22 mouse cellular contexts compared by ENCODE assay signal in the genomic region with DNA sequence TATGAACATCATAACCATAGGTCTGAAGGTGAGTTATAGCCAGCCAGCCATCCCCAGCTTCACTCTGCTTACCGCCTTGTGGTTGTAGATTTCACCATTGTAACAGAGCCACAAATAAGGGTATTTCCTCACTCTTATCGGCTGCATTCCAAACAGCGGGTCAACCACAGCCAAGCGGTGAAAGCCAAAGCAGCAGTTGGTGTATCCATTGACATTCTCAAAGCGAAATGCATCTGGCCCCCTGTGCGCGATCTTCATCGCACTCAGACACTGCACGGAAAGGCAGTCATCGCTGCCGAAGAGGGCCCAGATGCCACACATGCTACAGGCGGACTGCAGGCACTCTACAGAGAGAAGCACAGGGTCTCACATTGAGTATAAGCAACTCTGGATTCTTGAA. TPM values are rescaled to one million over a fixed set of nuclear protein-coding genes. Genes with fewer than 3 reads are reported as not detected.
DNase-seq lines count a peak whose midpoint lies in the region; ATAC-seq and TF ChIP-seq lines count a peak whose summit lies in the region.
"Had no signal": no experiment of that assay in that cellular context is flagged by ENCODE, and none has a peak within 500 bp of the region (broad histone marks: within the 10 kb centered on the region; RNA-seq: fewer than 3 reads in every experiment).

No protein-coding gene starts in this region.

- no peak overlapping the region for H3K27ac ChIP-seq in ES-Bruce4 (ENCODE audit: insufficient read depth, low read length)
- H3K27ac ChIP-seq in liver, embryonic 15.5 days (replicated peaks): 0 out of 2 replicates have a peak overlapping the region, but pooled peaks have one; percentile 39
- no peak overlapping the region for H3K27ac ChIP-seq in layer of hippocampus, adult 2 months
- H3K27ac ChIP-seq: gastrocnemius, adult 2 months; heart, adult 2 months; hindbrain, embryonic 10.5 days; hindbrain, postnatal 0 days; midbrain, embryonic 15.5 days; neural tube, embryonic 15.5 days had no signal

- 77% methylated on average over 12 of the region's 12 CpGs for WGBS in liver, embryonic 15.5 days (ENCODE audit: insufficient replicate concordance)

- no peak overlapping the region for H3K9ac ChIP-seq in ES-Bruce4 (ENCODE audit: low read depth, poor library complexity, severe bottlenecking)
- no peak overlapping the region for H3K9ac ChIP-seq in liver, embryonic 15.5 days
- H3K9ac ChIP-seq: midbrain, embryonic 15.5 days; neural tube, embryonic 15.5 days had no signal

- no peak for TF ChIP-seq EP300 in ES-Bruce4 (IDR thresholded peaks at IDR 0.05; ENCODE audit: insufficient read depth, low read depth, low read length)

- H3K9me3 ChIP-seq in ES-Bruce4 (replicated peaks; ENCODE audit: control insufficient read depth, insufficient read depth, low read length, poor library complexity, severe bottlenecking): no peaks in the 10 kb centered on the region
- no peaks in the 10 kb centered on the region for H3K9me3 ChIP-seq in liver, embryonic 15.5 days (replicated peaks)
- H3K9me3 ChIP-seq: hindbrain, embryonic 10.5 days; midbrain, embryonic 15.5 days; neural tube, embryonic 15.5 days had no signal

- ATAC-seq in liver, embryonic 15.5 days (ENCODE audit: insufficient read depth): no peak
- ATAC-seq: hindbrain, postnatal 0 days; midbrain, embryonic 15.5 days; Patski had no signal

- H3K4me3 ChIP-seq in ES-Bruce4 (ENCODE audit: low read depth, low read length): peak overlapping the region; percentile 36
- no peak overlapping the region; the same call in 1 of the 2 replicates for H3K4me3 ChIP-seq in liver, embryonic 15.5 days (replicated peaks)
- H3K4me3 ChIP-seq in layer of hippocampus, adult 2 months: no peak overlapping the region
- H3K4me3 ChIP-seq: gastrocnemius, adult 2 months; heart, adult 2 months; hindbrain, embryonic 10.5 days; midbrain, embryonic 15.5 days; myocyte; neural tube, embryonic 15.5 days had no signal

- TF ChIP-seq CTCF in ES-Bruce4 (IDR thresholded peaks at IDR 0.05; ENCODE audit: low read depth, low read length): no peak
- TF ChIP-seq CTCF in layer of hippocampus, adult 2 months (conservative IDR thresholded peaks at IDR 0.05): no peak

- no peaks in the 10 kb centered on the region for H3K27me3 ChIP-seq in ES-Bruce4 (ENCODE audit: control insufficient read depth, insufficient read depth, low read length, poor library complexity, severe bottlenecking)
- H3K27me3 ChIP-seq in liver, embryonic 15.5 days: no peaks in the 10 kb centered on the region
- H3K27me3 ChIP-seq: midbrain, embryonic 15.5 days; neural tube, embryonic 15.5 days; Patski had no signal

- peak overlapping the region; percentile 83 for H3K4me2 ChIP-seq in liver, embryonic 15.5 days
- H3K4me2 ChIP-seq: midbrain, embryonic 15.5 days; neural tube, embryonic 15.5 days had no signal

- no peaks in the 10 kb centered on the region for H3K4me1 ChIP-seq in ES-Bruce4 (ENCODE audit: control insufficient read depth, insufficient read depth, low read length)
- H3K4me1 ChIP-seq in liver, embryonic 15.5 days (replicated peaks): peaks cover 61% of the 10 kb centered on the region

- peak; percentile 26 for DNase-seq in adrenal gland, adult 2 months
- no peak for DNase-seq in adrenal gland, adult 18-20 months (ENCODE audit: low spot score in 2 of 2)
- peak; percentile 20 for DNase-seq in adipocyte (ENCODE audit: low spot score)
- no peak for DNase-seq in layer of hippocampus, adult 2 months (ENCODE audit: low spot score in 2 of 2)
- DNase-seq in layer of hippocampus, adult 8-10 months (ENCODE audit: low spot score in 2 of 2): no peak
- no peak for DNase-seq in gastrocnemius, postnatal 4 days (ENCODE audit: low spot score in 2 of 2)
- DNase-seq: cerebellum, adult 18-20 months; cerebellum, postnatal 25 days; embryo, embryonic 11 days; gastrocnemius, adult 2 months; heart, adult 2 months; kidney, adult 11 months; layer of hippocampus, postnatal 36 days; thymus, postnatal 4 days had no signal

- H3K36me3 ChIP-seq in ES-Bruce4 (ENCODE audit: control insufficient read depth, insufficient read depth, low read length, poor library complexity, severe bottlenecking): peaks cover 29% of the 10 kb centered on the region
- peaks cover 58% of the 10 kb centered on the region for H3K36me3 ChIP-seq in liver, embryonic 15.5 days (replicated peaks)
- H3K36me3 ChIP-seq: hindbrain, embryonic 10.5 days; midbrain, embryonic 15.5 days; neural tube, embryonic 15.5 days had no signal

- no peak for TF ChIP-seq POLR2A in ES-Bruce4 (IDR thresholded peaks at IDR 0.05; ENCODE audit: insufficient read depth, low read length)

RNA-seq across cellular contexts. Expression of a gene that starts 3.9 kb away (rescaled TPM):
- total RNA-seq in adrenal gland, adult 2 months (2021): 10 to 100 TPM; 51.1 to 80.3 TPM
- 12.3 and 16.8 TPM in 2 replicates for polyA plus RNA-seq in adrenal gland, adult 2 months (2012; rRNA removed)
- total RNA-seq in adrenal gland, adult 18-20 months (2021): 10 to 100 TPM; 51.2 to 58.4 TPM
- 531 and 541 TPM in 2 replicates for polyA plus RNA-seq in ES-Bruce4 (2011; ENCODE audit: insufficient read depth, insufficient read length, low read depth, missing spikeins)
- 305 and 316 TPM in 2 replicates for polyA plus RNA-seq in liver, embryonic 15.5 days (2015; fragmentation: Nextera tagmentation; extraction: Ambion mirVana)
- total RNA-seq in layer of hippocampus, adult 2 months (2021): 10 to 100 TPM; 98.4 to 99.9 TPM
- 100 to 1,000 TPM in 2 of 4 experiments, 10 to 100 TPM in 2; 93.4 to 109 (median 101) TPM for total RNA-seq in layer of hippocampus, adult 8-10 months (2022)
- total RNA-seq in gastrocnemius, postnatal 4 days (2021): 10 to 100 TPM; 13.5 to 19.3 TPM

Comparison
In these comparisons a context has a peak if more than half of its experiments do, and no peak if none do; other contexts are left out.
1. DNase-seq: peak in adrenal gland, adult 2 months (single experiment) and adipocyte (single experiment); none in adrenal gland, adult 18-20 months (0 of 2), layer of hippocampus, adult 2 months (0 of 2), layer of hippocampus, adult 8-10 months (0 of 2) and gastrocnemius, postnatal 4 days (0 of 2).